Mouse (Mus musculus): Measurements from ENCODE around the gene Ifit1bl2.

DNA sequence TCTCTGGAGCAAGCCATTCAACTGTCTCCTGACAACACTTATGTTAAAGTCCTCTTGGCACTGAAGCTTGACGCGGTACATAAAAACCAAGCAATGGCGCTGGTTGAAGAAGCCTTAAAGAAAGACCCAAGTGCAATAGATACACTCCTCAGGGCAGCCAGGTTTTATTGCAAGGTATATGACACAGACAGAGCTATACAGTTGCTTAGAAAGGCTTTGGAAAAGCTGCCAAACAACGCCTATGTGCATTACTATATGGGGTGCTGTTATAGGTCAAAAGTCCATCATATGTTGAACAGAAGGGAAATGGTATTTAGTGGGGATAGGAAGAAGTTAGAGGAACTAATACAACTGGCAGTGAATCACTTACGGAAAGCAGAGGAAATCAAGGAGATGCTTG, 66.9 kb downstream of the Ifit1bl2 start:
- TF ChIP-seq CTCF (IDR thresholded peaks at IDR 0.05; ENCODE audit: borderline replicate concordance, control insufficient read depth, extremely low read depth, insufficient read depth, low read length, poor library complexity) (no peak), POLR2A (IDR thresholded peaks at IDR 0.05; ENCODE audit: control insufficient read depth, extremely low read depth, insufficient read depth, low read length, poor library complexity) (no peak)
